Comparison of ENCODE assay signal across 8 mouse cellular contexts in genomic region chr4:148806836-148807235, GRCm38 (mm10). TPM values are rescaled to one million over a fixed set of nuclear protein-coding genes. Genes with fewer than 3 reads are reported as not detected.
DNase-seq lines count a peak whose midpoint lies in the region; ATAC-seq and TF ChIP-seq lines count a peak whose summit lies in the region.

No protein-coding gene starts in this region.

- H3K4me1 ChIP-seq in forebrain, embryonic 15.5 days: peaks cover 55% of the 10 kb centered on the region
- peaks cover 95% of the 10 kb centered on the region for H3K4me1 ChIP-seq in hindbrain, embryonic 10.5 days (replicated peaks)
- peaks cover 15% of the 10 kb centered on the region; the same call in 1 of the 2 replicates for H3K4me1 ChIP-seq in liver, embryonic 13.5 days (replicated peaks)
- H3K4me1 ChIP-seq in olfactory bulb, adult 2 months (ENCODE audit: control insufficient read depth, insufficient read depth, low read length): peaks cover 28% of the 10 kb centered on the region

- no peaks in the 10 kb centered on the region for H3K36me3 ChIP-seq in forebrain, embryonic 15.5 days
- no peaks in the 10 kb centered on the region for H3K36me3 ChIP-seq in hindbrain, embryonic 10.5 days
- H3K36me3 ChIP-seq in liver, embryonic 13.5 days: no peaks in the 10 kb centered on the region

- no peak for TF ChIP-seq CTCF in olfactory bulb, adult 2 months (IDR thresholded peaks at IDR 0.05; ENCODE audit: insufficient read depth, low read depth, low read length)

- ATAC-seq in forebrain, embryonic 15.5 days (replicated peaks): no peak
- ATAC-seq in liver, embryonic 13.5 days (ENCODE audit: low read depth): no peak

- peaks cover 80% of the 10 kb centered on the region for H3K27me3 ChIP-seq in forebrain, embryonic 15.5 days
- peaks cover 100% of the 10 kb centered on the region for H3K27me3 ChIP-seq in hindbrain, embryonic 10.5 days (ENCODE audit: insufficient read depth, poor library complexity, severe bottlenecking)
- H3K27me3 ChIP-seq in liver, embryonic 13.5 days: peaks cover 99% of the 10 kb centered on the region

- DNase-seq in kidney, adult 18-20 months: peak; percentile 41
- no peak for DNase-seq in kidney, adult 9 months
- DNase-seq in hindbrain, embryonic 10.5 days (ENCODE audit: low spot score): peak; percentile 75
- no peak for DNase-seq in liver, embryonic 13.5 days
- no peak for DNase-seq in right cerebral cortex, adult 18-20 months
- no peak for DNase-seq in left cerebral cortex, adult 9 months (ENCODE audit: low spot score in 2 of 2)

- TF ChIP-seq POLR2A in olfactory bulb, adult 2 months (IDR thresholded peaks at IDR 0.05; ENCODE audit: insufficient read depth, low read depth, low read length): no peak

- no peaks in the 10 kb centered on the region for H3K9me3 ChIP-seq in forebrain, embryonic 15.5 days
- no peaks in the 10 kb centered on the region for H3K9me3 ChIP-seq in hindbrain, embryonic 10.5 days
- no peaks in the 10 kb centered on the region for H3K9me3 ChIP-seq in liver, embryonic 13.5 days (replicated peaks)

- H3K4me3 ChIP-seq in forebrain, embryonic 15.5 days: peak overlapping the region; percentile 30
- peak overlapping the region; percentile 82 for H3K4me3 ChIP-seq in hindbrain, embryonic 10.5 days
- peak overlapping the region; percentile 22 for H3K4me3 ChIP-seq in liver, embryonic 13.5 days (replicated peaks)
- peak overlapping the region; percentile 11; the same call in 1 of the 2 replicates for H3K4me3 ChIP-seq in olfactory bulb, adult 2 months (ENCODE audit: insufficient read depth, low read depth, low read length)

- peak overlapping the region; percentile 90 for H3K4me2 ChIP-seq in forebrain, embryonic 15.5 days (replicated peaks)
- H3K4me2 ChIP-seq in liver, embryonic 13.5 days: peak overlapping the region; percentile 35

- WGBS in forebrain, embryonic 15.5 days: 0% methylated on average over 24 of the region's 26 CpGs
- WGBS in hindbrain, embryonic 10.5 days: 1% methylated on average over 22 of the region's 26 CpGs
- 1% methylated on average over 24 of the region's 26 CpGs for whole genome bisulfite sequencing in liver, embryonic 13.5 days (ENCODE audit: insufficient replicate concordance)
- WGBS in olfactory bulb, adult 2 months: 1% methylated on average over 26 of the region's 26 CpGs

- no peak overlapping the region for H3K9ac ChIP-seq in forebrain, embryonic 15.5 days (replicated peaks)
- no peak overlapping the region for H3K9ac ChIP-seq in liver, embryonic 13.5 days

- H3K27ac ChIP-seq in forebrain, embryonic 15.5 days (replicated peaks): no peak overlapping the region
- H3K27ac ChIP-seq in hindbrain, embryonic 10.5 days: peak overlapping the region; percentile 87
- no peak overlapping the region for H3K27ac ChIP-seq in liver, embryonic 13.5 days
- no peak overlapping the region for H3K27ac ChIP-seq in olfactory bulb, adult 2 months (ENCODE audit: insufficient read depth, low read depth, low read length)

RNA-seq across cellular contexts. Expression of gene Casz1, which starts 2.6 kb away (rescaled TPM):
- polyA plus RNA-seq in forebrain, embryonic 15.5 days (2015; fragmentation: Nextera tagmentation; extraction: Ambion mirVana): 0.68 and 1.1 TPM in 2 replicates
- 13.8 and 14.4 TPM in 2 replicates for polyA plus RNA-seq in hindbrain, embryonic 10.5 days (2016; fragmentation: Nextera tagmentation; extraction: Ambion mirVana)
- polyA plus RNA-seq in liver, embryonic 13.5 days (2015; fragmentation: Nextera tagmentation; extraction: Ambion mirVana): 0.39 and 0.45 TPM in 2 replicates
- polyA plus RNA-seq in olfactory bulb, adult 2 months (2012; ENCODE audit: insufficient read depth, insufficient read length, low replicate concordance, missing spikeins): not detected in 2 replicates

Comparison
In these comparisons a context has a peak if more than half of its experiments do, and no peak if none do; other contexts are left out.
1. DNase-seq: peak in kidney, adult 18-20 months (single experiment) and hindbrain, embryonic 10.5 days (single experiment); none in kidney, adult 9 months (single experiment), liver, embryonic 13.5 days (single experiment), right cerebral cortex, adult 18-20 months (single experiment) and left cerebral cortex, adult 9 months (0 of 2).
2. H3K4me3 ChIP-seq: peak in every context shown above with its lines; median percentile 82 in hindbrain, embryonic 10.5 days; 30 in forebrain, embryonic 15.5 days; 22 in liver, embryonic 13.5 days; 11 in olfactory bulb, adult 2 months.